Mouse (Mus musculus) subcutaneous adipose tissue, adult 2 months (tissue): Measurements from ENCODE around the gene Sh3pxd2a. TPM values are rescaled to one million over a fixed set of nuclear protein-coding genes. Genes with fewer than 3 reads are reported as not detected.

Experiments used
- polyA plus RNA-seq: library from polyadenylated mRNA; depleted of rRNA; stranded (reverse); fragments of >200 nt; gene quantifications from 2 replicates; pipeline ENCODE4 v1.2.3, GENCODE M21; 2012; ENCODE audit warnings: low replicate concordance; rRNA removed

Sh3pxd2a gene
- polyA plus RNA-seq: 89.6 and 123 TPM in 2 replicates

DNA sequence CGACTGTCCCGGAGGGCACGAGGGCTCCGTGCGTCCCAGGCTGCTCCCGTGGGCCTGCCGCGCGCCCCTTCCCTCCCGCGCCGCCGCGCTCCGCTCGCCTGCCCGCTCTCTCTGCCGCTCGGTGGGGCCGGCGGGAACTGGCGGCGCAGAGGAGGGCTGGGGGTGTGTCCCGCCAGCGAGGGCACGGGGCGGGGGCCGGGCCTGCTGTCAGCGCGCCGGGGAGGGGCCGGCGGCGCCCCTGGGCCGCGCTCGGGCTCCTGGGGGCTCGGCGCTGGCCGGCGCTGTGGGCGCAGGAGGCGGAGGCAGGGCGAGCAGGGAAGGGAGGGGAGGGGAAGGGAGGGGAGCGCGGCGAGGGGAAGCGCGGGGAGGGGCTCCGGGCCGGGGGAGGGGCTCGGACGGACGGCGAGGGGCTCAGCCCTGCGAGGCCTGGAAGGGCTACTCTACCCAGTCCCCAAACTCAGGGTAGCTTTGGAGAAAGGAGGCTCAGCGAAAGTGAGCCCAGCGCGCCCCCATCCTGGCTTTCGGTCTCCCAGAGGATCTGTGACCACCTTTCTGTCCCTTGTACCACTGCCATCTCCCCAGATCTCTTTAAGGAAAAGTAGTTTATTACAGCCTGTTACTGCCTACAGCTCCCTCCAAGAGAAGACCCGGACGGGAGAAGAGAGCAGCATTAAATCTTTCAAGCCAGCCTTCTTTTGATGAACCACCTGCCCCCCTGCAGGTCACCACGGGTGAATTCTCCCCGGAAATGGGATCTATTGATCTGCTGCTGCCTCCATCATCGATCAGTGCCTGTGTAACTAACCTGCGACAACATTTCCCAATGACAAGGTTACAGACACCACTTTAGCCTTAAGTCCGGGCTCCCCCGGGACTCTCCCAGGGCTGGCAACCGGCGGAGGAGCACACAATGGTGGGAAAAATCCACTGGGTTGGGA lies at the start of gene Sh3pxd2a:
Gene Sh3pxd2a (minus strand): TSS at position 98 of the 938 bp plus-strand sequence.

Other genes with a start within 250 kb of the Sh3pxd2a start
- 20.8 and 36.2 TPM in 2 replicates for gene Stn1, start 73.1 kb upstream of the Sh3pxd2a start, polyA plus RNA-seq
- 11.7 and 16.4 TPM in 2 replicates for gene Slk, start 115.3 kb upstream of the Sh3pxd2a start, polyA plus RNA-seq
- 0.43 and 2.0 TPM in 2 replicates for gene Col17a1, start 227.7 kb upstream of the Sh3pxd2a start, polyA plus RNA-seq